Mouse (Mus musculus): ENCODE results near the gene Slc9a9.

- TF ChIP-seq TCF12 (IDR thresholded peaks at IDR 0.05; ENCODE audit: low read depth, low read length) (no peak), UBTF (IDR thresholded peaks at IDR 0.05; ENCODE audit: borderline replicate concordance, insufficient read depth, low read depth, low read length) (no peak)
These were observed 177.9 kb downstream of the Slc9a9 start for GRCm38 (mm10) chr9:94847624-94848023.

Data from MEL (cell line).